Mouse (Mus musculus) heart, adult 2 months (tissue): ENCODE measurements around the gene Cpxcr1. TPM values are rescaled to one million over a fixed set of nuclear protein-coding genes. Genes with fewer than 3 reads are reported as not detected.

Experiments used
- DNase-seq, 2 experiments: peaks; one replicate each; pipeline ENCODE4 v3.0.0; 2021
- H3K27ac ChIP-seq: fragments of 200-600 bp; 2 replicates; pipeline ENCODE4 v1.8.1; 2022
- H3K27me3 ChIP-seq: fragments of 200-500 bp; 2 replicates; pipeline ENCODE4 v1.6.1; 2012; ENCODE audit warnings: mild to moderate bottlenecking, low read length, inconsistent platforms, mixed read lengths; ENCODE audit not compliant: control insufficient read depth, insufficient read depth
- H3K36me3 ChIP-seq: fragments of 200-500 bp; 2 replicates; pipeline ENCODE4 v1.6.1; 2012; ENCODE audit warnings: low read length, inconsistent platforms; ENCODE audit not compliant: control insufficient read depth, insufficient read depth
- H3K4me1 ChIP-seq: fragments of 200-500 bp; 2 replicates; pipeline ENCODE4 v1.6.1; 2011; ENCODE audit warnings: low read length; ENCODE audit not compliant: control insufficient read depth, insufficient read depth
- H3K4me3 ChIP-seq: fragments of 200-600 bp; 2 replicates; pipeline ENCODE4 v1.8.1; 2022
- H3K79me2 ChIP-seq: fragments of 200-500 bp; replicated peaks from 2 replicates; pipeline ENCODE4 v1.6.1; 2012; ENCODE audit warnings: mild to moderate bottlenecking, inconsistent platforms, low read length, moderate library complexity, mixed read lengths; ENCODE audit not compliant: control insufficient read depth, insufficient read depth
- H3K9ac ChIP-seq: fragments of 200-500 bp; 2 replicates; pipeline ENCODE4 v1.6.1; 2012; ENCODE audit warnings: low read depth, mild to moderate bottlenecking, control low read depth, inconsistent platforms, low read length, mixed read lengths
- CTCF ChIP-seq: fragments of 200-600 bp; IDR thresholded peaks from 2 replicates; pipeline ENCODE4 v1.8.1; 2022; ENCODE audit warnings: antibody characterized with exemption, mild to moderate bottlenecking, moderate library complexity
- EP300 ChIP-seq: fragments of 200-500 bp; IDR thresholded peaks from 2 replicates; pipeline ENCODE4 v1.6.1; 2011; ENCODE audit warnings: low read depth, low read length, control low read depth; ENCODE audit not compliant: insufficient read depth
- POLR2A ChIP-seq: fragments of 200-500 bp; IDR thresholded peaks from 2 replicates; pipeline ENCODE4 v1.6.1; 2011; ENCODE audit warnings: mild to moderate bottlenecking, low read depth, low read length, control low read depth; ENCODE audit not compliant: insufficient read depth
- intact Hi-C: fragments of 180-260 bp; cut with DNase I; formaldehyde crosslinking; loops from one replicate; pipeline ENCODE4 v1.15.1; 2025
- long read RNA-seq: library from polyadenylated mRNA; stranded (forward); transcript quantifications from one replicate; pipeline ENCODE4 v2.0.0, GENCODE M21; 2021
- polyA plus RNA-seq: library from polyadenylated mRNA; depleted of rRNA; stranded (reverse); fragments of >200 nt; gene quantifications from 2 replicates; pipeline ENCODE4 v1.2.3, GENCODE M21; 2012; rRNA removed
- total RNA-seq, 2 experiments: library from RNA; stranded (reverse); gene quantifications; 2 replicates each; pipeline ENCODE4 v1.2.3; 2021

Cpxcr1 gene
- total RNA-seq = not detected
- polyA plus RNA-seq = not detected in 2 replicates
- long read RNA-seq = 0 reads

GRCm38 (mm10) chrX:116448644-116449043, at the start of gene Cpxcr1:
Cpxcr1 (plus strand) TSS chrX:116448944.
- H3K36me3 ChIP-seq = no peaks in the 10 kb centered on the region
- intact Hi-C loops = no loop called here
- no peak within 1 kb of the TSS for H3K27ac ChIP-seq
- H3K9ac ChIP-seq = no peak within 1 kb of the TSS
- H3K4me1 ChIP-seq = no peaks in the 10 kb centered on the region
- no peaks in the 10 kb centered on the region for H3K79me2 ChIP-seq
- no peaks in the 10 kb centered on the region for H3K27me3 ChIP-seq
- H3K4me3 ChIP-seq = no peak within 1 kb of the TSS
- TF ChIP-seq CTCF (no peak), POLR2A (no peak), EP300 (no peak)
- DNase-seq = no peak

Other genes with a start within 250 kb of the Cpxcr1 start
- gene H2afb2, start 232.2 kb downstream of the Cpxcr1 start, total RNA-seq = not detected
- not detected in 2 replicates for gene H2afb2, start 232.2 kb downstream of the Cpxcr1 start, polyA plus RNA-seq